8 mouse cellular contexts compared by ENCODE assay signal in the genomic region with DNA sequence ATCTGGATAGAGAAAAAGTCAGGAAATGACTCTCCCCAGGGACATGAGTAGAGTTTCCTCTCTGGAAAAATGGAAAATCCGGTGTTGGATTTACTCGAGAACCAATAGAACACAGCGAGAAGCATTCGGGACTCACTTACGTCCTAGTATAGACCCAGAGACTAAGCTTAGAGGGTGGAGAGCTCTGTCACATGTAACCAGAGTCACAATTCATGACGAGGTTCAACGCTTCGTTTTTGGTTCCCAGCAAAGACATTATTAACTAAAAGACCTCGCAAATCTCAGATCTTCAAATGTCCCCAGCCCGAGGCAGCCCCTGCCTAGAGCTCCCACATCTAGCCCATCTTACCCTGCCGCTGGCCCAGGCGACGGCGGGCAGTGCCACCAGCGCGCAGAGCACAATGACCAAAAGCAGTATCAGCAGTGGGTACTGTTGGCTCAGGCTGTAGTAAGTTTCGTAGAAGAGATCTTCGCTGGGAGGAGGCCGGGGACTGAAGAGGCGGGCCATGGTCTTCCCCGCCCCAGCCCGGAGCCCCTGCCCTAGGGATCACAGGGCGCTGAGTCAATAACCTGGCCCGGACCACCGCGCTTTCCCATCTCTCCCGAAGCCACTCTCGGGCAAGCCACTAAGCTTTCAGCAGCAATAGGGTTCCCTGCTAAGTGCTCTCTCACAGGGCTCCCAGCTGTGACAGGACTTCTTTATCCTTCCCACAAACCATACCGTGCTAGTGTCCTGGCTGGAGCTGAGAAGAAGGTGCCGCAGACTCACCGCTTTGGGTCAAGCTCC. TPM values are rescaled to one million over a fixed set of nuclear protein-coding genes. Genes with fewer than 3 reads are reported as not detected.
DNase-seq lines count a peak whose midpoint lies in the region; ATAC-seq and TF ChIP-seq lines count a peak whose summit lies in the region.

No protein-coding gene starts in this region.

- no peaks in the 10 kb centered on the region for H3K4me1 ChIP-seq in cortical plate, adult 2 months (ENCODE audit: control insufficient read depth, insufficient read depth, low read length)
- H3K4me1 ChIP-seq in heart, embryonic 10.5 days = peaks cover 45% of the 10 kb centered on the region
- H3K4me1 ChIP-seq in kidney, embryonic 16.5 days (ENCODE audit: insufficient read depth, low read length) = peaks cover 23% of the 10 kb centered on the region

- peak overlapping the region; percentile 9 for H3K4me3 ChIP-seq in cortical plate, adult 2 months (ENCODE audit: insufficient read depth, low read length)
- H3K4me3 ChIP-seq in heart, embryonic 10.5 days = peak overlapping the region; percentile 56
- H3K4me3 ChIP-seq in kidney, embryonic 16.5 days (ENCODE audit: low read length) = peak overlapping the region; percentile 51

- peak; percentile 69 for ATAC-seq in kidney, embryonic 16.5 days (ENCODE audit: low FRiP score, low TSS enrichment)

- H3K9ac ChIP-seq in kidney, embryonic 16.5 days (replicated peaks; ENCODE audit: low read length) = peak overlapping the region; percentile 62

- peaks cover 82% of the 10 kb centered on the region for H3K27me3 ChIP-seq in heart, embryonic 10.5 days (ENCODE audit: insufficient read depth, poor library complexity, severe bottlenecking)
- peaks cover 12% of the 10 kb centered on the region for H3K27me3 ChIP-seq in kidney, embryonic 16.5 days (ENCODE audit: insufficient read depth, low read length)

- TF ChIP-seq CTCF in cortical plate, adult 2 months (IDR thresholded peaks at IDR 0.05; ENCODE audit: extremely low read depth, insufficient read depth, low read length) = no peak

- intact Hi-C loops in gastrocnemius, postnatal 36 days (cut with DNase I) = loop anchor here (5.0 kb wide), 1 partner anchor 134 kb away; no protein-coding TSS in a partner anchor

- DNase-seq in gastrocnemius, adult 18-20 months (ENCODE audit: low spot score) = peak; percentile 63
- no peak for DNase-seq in gastrocnemius, postnatal 36 days
- DNase-seq in heart, embryonic 10.5 days (ENCODE audit: low spot score) = no peak
- DNase-seq in lung, postnatal 4 days = peak; percentile 40
- peak; percentile 19 to 58 for DNase-seq in urinary bladder, postnatal 4 days (ENCODE audit: low spot score in 2 of 2)
- DNase-seq in layer of hippocampus, adult 9-10 months (ENCODE audit: low spot score) = no peak

- TF ChIP-seq POLR2A in cortical plate, adult 2 months (IDR thresholded peaks at IDR 0.05; ENCODE audit: extremely low read depth, insufficient read depth, low read length) = no peak

- peak overlapping the region; percentile 63 for H3K4me2 ChIP-seq in kidney, embryonic 16.5 days (replicated peaks; ENCODE audit: low read depth, low read length)

- H3K9me3 ChIP-seq in heart, embryonic 10.5 days = no peaks in the 10 kb centered on the region
- H3K9me3 ChIP-seq in kidney, embryonic 16.5 days (ENCODE audit: low read length) = no peaks in the 10 kb centered on the region

- peak overlapping the region; percentile 44; the same call in 1 of the 2 replicates for H3K27ac ChIP-seq in cortical plate, adult 2 months (ENCODE audit: insufficient read depth, low read length)
- peak overlapping the region; percentile 77 for H3K27ac ChIP-seq in heart, embryonic 10.5 days
- H3K27ac ChIP-seq in kidney, embryonic 16.5 days (ENCODE audit: low read length) = peak overlapping the region; percentile 80

- under 1% methylated on average over 31 of the region's 31 CpGs for WGBS in heart, embryonic 10.5 days
- WGBS in kidney, embryonic 16.5 days = 1% methylated on average over 31 of the region's 31 CpGs

- H3K36me3 ChIP-seq in heart, embryonic 10.5 days = peaks cover 10% of the 10 kb centered on the region; the same call in 1 of the 2 replicates
- H3K36me3 ChIP-seq in kidney, embryonic 16.5 days (ENCODE audit: insufficient read depth, low read length) = no peaks in the 10 kb centered on the region

RNA-seq across cellular contexts. Expression of a gene that starts 0.5 kb away (rescaled TPM):
- total RNA-seq in gastrocnemius, adult 18-20 months (2021) = 1 to 10 TPM; 3.8 to 9.1 TPM
- total RNA-seq in gastrocnemius, postnatal 36 days (2021) = 1 to 10 TPM; 5.3 to 6.5 TPM
- polyA plus RNA-seq in cortical plate, adult 2 months (2012; rRNA removed) = 3.4 and 4.4 TPM in 2 replicates
- polyA plus RNA-seq in heart, embryonic 10.5 days (2016; fragmentation: Nextera tagmentation; extraction: Ambion mirVana) = 14.5 and 18.1 TPM in 2 replicates
- 16.7 and 19.7 TPM in 2 replicates for polyA plus RNA-seq in kidney, embryonic 16.5 days (2015; fragmentation: Nextera tagmentation; extraction: Ambion mirVana)

RNA-seq across cellular contexts. Expression of a gene that starts 5.3 kb away (rescaled TPM):
- total RNA-seq in gastrocnemius, adult 18-20 months (2021) = 1 to 10 TPM; 1.6 to 2.5 TPM
- under 1 TPM; 0.59 to 0.67 TPM for total RNA-seq in gastrocnemius, postnatal 36 days (2021)
- polyA plus RNA-seq in cortical plate, adult 2 months (2012; rRNA removed) = 0.66 and 1.0 TPM in 2 replicates
- 20.0 and 32.0 TPM in 2 replicates for polyA plus RNA-seq in heart, embryonic 10.5 days (2016; fragmentation: Nextera tagmentation; extraction: Ambion mirVana)
- polyA plus RNA-seq in kidney, embryonic 16.5 days (2015; fragmentation: Nextera tagmentation; extraction: Ambion mirVana) = 39.3 and 43.4 TPM in 2 replicates

RNA-seq across cellular contexts. Expression of a gene that starts 17.6 kb away (rescaled TPM):
- total RNA-seq in gastrocnemius, adult 18-20 months (2021) = under 1 TPM; 0.16 to 0.17 TPM
- not detected for total RNA-seq in gastrocnemius, postnatal 36 days (2021)
- polyA plus RNA-seq in cortical plate, adult 2 months (2012; rRNA removed) = 0.25 and 0.45 TPM in 2 replicates
- polyA plus RNA-seq in heart, embryonic 10.5 days (2016; fragmentation: Nextera tagmentation; extraction: Ambion mirVana) = 0.53 and 0.79 TPM in 2 replicates
- 0.54 and 0.92 TPM in 2 replicates for polyA plus RNA-seq in kidney, embryonic 16.5 days (2015; fragmentation: Nextera tagmentation; extraction: Ambion mirVana)

RNA-seq across cellular contexts. Expression of a gene that starts 22.1 kb away (rescaled TPM):
- total RNA-seq in gastrocnemius, adult 18-20 months (2021) = not detected
- not detected for total RNA-seq in gastrocnemius, postnatal 36 days (2021)
- polyA plus RNA-seq in cortical plate, adult 2 months (2012; rRNA removed) = 0.15 and 0.17 TPM in 2 replicates
- 0.44 and 1.1 TPM in 2 replicates for polyA plus RNA-seq in heart, embryonic 10.5 days (2016; fragmentation: Nextera tagmentation; extraction: Ambion mirVana)
- polyA plus RNA-seq in kidney, embryonic 16.5 days (2015; fragmentation: Nextera tagmentation; extraction: Ambion mirVana) = 0.41 and 0.45 TPM in 2 replicates

RNA-seq across cellular contexts. Expression of a gene that starts 25.1 kb away (rescaled TPM):
- total RNA-seq in gastrocnemius, adult 18-20 months (2021) = not detected
- not detected for total RNA-seq in gastrocnemius, postnatal 36 days (2021)
- polyA plus RNA-seq in cortical plate, adult 2 months (2012; rRNA removed) = 16.9 and 18.2 TPM in 2 replicates
- polyA plus RNA-seq in heart, embryonic 10.5 days (2016; fragmentation: Nextera tagmentation; extraction: Ambion mirVana) = 1.4 and 2.0 TPM in 2 replicates
- polyA plus RNA-seq in kidney, embryonic 16.5 days (2015; fragmentation: Nextera tagmentation; extraction: Ambion mirVana) = 21.1 and 21.3 TPM in 2 replicates

Comparison
In these comparisons a context has a peak if more than half of its experiments do, and no peak if none do; other contexts are left out.
1. DNase-seq: peak in gastrocnemius, adult 18-20 months (single experiment), lung, postnatal 4 days (2 of 2) and urinary bladder, postnatal 4 days (2 of 2); none in gastrocnemius, postnatal 36 days (0 of 2), heart, embryonic 10.5 days (single experiment) and layer of hippocampus, adult 9-10 months (single experiment).
2. RNA of a gene that starts 5.3 kb away (polyA plus RNA-seq): 39.3 to 43.4 TPM in kidney, embryonic 16.5 days and 20.0 to 32.0 TPM in heart, embryonic 10.5 days; 0.66 to 1.0 TPM in cortical plate, adult 2 months; every median in the first group is over 10 times any median in the second.
3. Peak in every context shown above with its lines, with median percentiles within 50 percentile points of each other: H3K27ac ChIP-seq and H3K4me3 ChIP-seq.